Mouse (Mus musculus) ES-CJ7 (cell line): ENCODE measurements at regions not wholly inside any gene's neighbourhood (a gene's known extent, or its start where the extent isn't known, plus 50 kb on each side); places are given as distances from the start of the nearest gene placed in this dataset.
"Not testable (repeated sequence)": the region's sequence is repeated elsewhere in the genome, so short reads cannot be mapped to it uniquely, and the experiment has no call there.

Experiments used
- DNase-seq: peaks from one replicate; pipeline ENCODE4 v3.0.0; 2011; ENCODE audit warnings: low read depth, low spot score

- DNase-seq, result no peak
Measured at GRCm38 (mm10) chr12:114285082-114285481, 741.4 kb downstream of the Adam6a start.

GRCm38 (mm10) chr12:114287041-114287440 is 743.3 kb downstream of the Adam6a start:
- DNase-seq, result peak; percentile 32

- no peak for DNase-seq
Measured at GRCm38 (mm10) chr12:114291083-114291482, 747.4 kb downstream of the Adam6a start.

- no peak for DNase-seq
Measured at GRCm38 (mm10) chr12:114299771-114300170, 756.1 kb downstream of the Adam6a start.

- no peak for DNase-seq
Measured at GRCm38 (mm10) chr12:114301728-114302127, 758.0 kb downstream of the Adam6a start.

- peak; percentile 5 for DNase-seq
Measured at GRCm38 (mm10) chr12:114332552-114332951, 788.8 kb downstream of the Adam6a start.

- peak; percentile 14 for DNase-seq
Measured at GRCm38 (mm10) chr12:114366276-114366675, 822.6 kb downstream of the Adam6a start.

GRCm38 (mm10) chr12:114378696-114379350 is 835.1 kb downstream of the Adam6a start:
- DNase-seq, result not testable (repeated sequence)

GRCm38 (mm10) chr12:114391447-114391846 is 847.7 kb downstream of the Adam6a start:
- DNase-seq, result peak; percentile 13

GRCm38 (mm10) chr12:114406206-114406605 is 862.5 kb downstream of the Adam6a start:
- peak; percentile 59 for DNase-seq

- DNase-seq, result peak; percentile 21
Measured at GRCm38 (mm10) chr12:114434529-114434928, 890.8 kb downstream of the Adam6a start.

- DNase-seq, result no peak
Measured at GRCm38 (mm10) chr12:114462037-114462436, 918.3 kb downstream of the Adam6a start.

- peak; percentile 78 for DNase-seq
Measured at GRCm38 (mm10) chr12:114462566-114462965, 918.9 kb downstream of the Adam6a start.

- DNase-seq, result no peak
Measured at GRCm38 (mm10) chr12:114468857-114469256, 925.1 kb downstream of the Adam6a start.

GRCm38 (mm10) chr12:114472678-114473077 is 929.0 kb downstream of the Adam6a start:
- DNase-seq, result not testable (repeated sequence)

GRCm38 (mm10) chr12:114478741-114479140 is 935.0 kb downstream of the Adam6a start:
- no peak for DNase-seq

GRCm38 (mm10) chr12:114493500-114494031 is 949.9 kb downstream of the Adam6a start:
- DNase-seq, result not testable (repeated sequence)

GRCm38 (mm10) chr12:114495741-114496140 is 952.0 kb downstream of the Adam6a start:
- DNase-seq, result peak; percentile 70

- DNase-seq, result no peak
Measured at GRCm38 (mm10) chr12:114513143-114513542, 969.4 kb downstream of the Adam6a start.

- DNase-seq, result not testable (repeated sequence)
Measured at GRCm38 (mm10) chr12:114542094-114542493, 998.4 kb downstream of the Adam6a start.

- DNase-seq, result not testable (repeated sequence)
Measured at GRCm38 (mm10) chr12:114544931-114545330, 1001.2 kb downstream of the Adam6a start.

GRCm38 (mm10) chr12:114562440-114562839 is 1018.7 kb downstream of the Adam6a start:
- DNase-seq, result no peak

- no peak for DNase-seq
Measured at GRCm38 (mm10) chr12:114562978-114563377, 1019.3 kb downstream of the Adam6a start.
